Mouse (Mus musculus) stomach, embryonic 16.5 days (tissue): ENCODE measurements around the gene Coq5. TPM values are rescaled to one million over a fixed set of nuclear protein-coding genes. Genes with fewer than 3 reads are reported as not detected.
"Not testable (repeated sequence)": the region's sequence is repeated elsewhere in the genome, so short reads cannot be mapped to it uniquely, and the experiment has no call there.

ENCODE experiments used
- ATAC-seq: fragments of 200-750 bp; cut with Nextera tagmentation; 2 replicates; pipeline ENCODE4 v1.8.0; 2017; ENCODE audit warnings: moderate number of reproducible peaks, moderate TSS enrichment; ENCODE audit not compliant: insufficient read depth, low FRiP score
- H3K27ac ChIP-seq: fragments of 300-500 bp; sonication (generic); 2 replicates; pipeline ENCODE4 v1.5.1; 2014; ENCODE audit warnings: low read length
- H3K27me3 ChIP-seq: fragments of 300-500 bp; sonication (generic); 2 replicates; pipeline ENCODE4 v1.6.1; 2014; ENCODE audit warnings: low read length, control low read depth, mixed read lengths; ENCODE audit not compliant: control insufficient read depth, insufficient read depth
- H3K36me3 ChIP-seq: fragments of 300-500 bp; sonication (generic); 2 replicates; pipeline ENCODE4 v1.6.1; 2014; ENCODE audit warnings: low read length; ENCODE audit not compliant: control insufficient read depth, insufficient read depth
- H3K4me1 ChIP-seq: fragments of 300-500 bp; sonication (generic); 2 replicates; pipeline ENCODE4 v1.6.1; 2014; ENCODE audit warnings: low read length, control low read depth, mixed read lengths; ENCODE audit not compliant: control insufficient read depth, insufficient read depth
- H3K4me2 ChIP-seq: fragments of 300-500 bp; sonication (generic); 2 replicates; pipeline ENCODE4 v1.6.1; 2014; ENCODE audit warnings: low read depth, low read length, mixed read lengths
- H3K4me3 ChIP-seq: fragments of 300-500 bp; sonication (generic); replicated peaks from 2 replicates; pipeline ENCODE4 v1.5.1; 2014; ENCODE audit warnings: mild to moderate bottlenecking, low read length
- H3K9ac ChIP-seq: fragments of 300-500 bp; sonication (generic); 2 replicates; pipeline ENCODE4 v1.6.1; 2014; ENCODE audit warnings: low read length
- H3K9me3 ChIP-seq: fragments of 300-500 bp; sonication (generic); replicated peaks from 2 replicates; pipeline ENCODE4 v1.6.1; 2016; ENCODE audit warnings: low read length, control low read depth; ENCODE audit not compliant: control insufficient read depth
- WGBS: fragments of 180-500 bp; shearing (Covaris S2); extraction: QIAGEN DNeasy Blood & Tissue Kit; methylation state at CpG from one replicate; pipeline ENCODE4 v1.1.7; 2014; 5-methylcytosine and 5-hydroxymethylcytosine counted together
- polyA plus RNA-seq: library from polyadenylated mRNA; unstranded; fragments of >200 nt; fragmentation: Nextera tagmentation; extraction: Ambion mirVana; gene quantifications from 2 replicates; pipeline ENCODE4 v1.2.1, GENCODE M21; 2015

Gene Coq5
- polyA plus RNA-seq, 1 experiment from 2014 or later, result 49.2 TPM

- Histone ChIP-seq H3K36me3 (peaks cover 18% of the 10 kb centered on the region), H3K27me3 (no peaks in the 10 kb centered on the region)
Measured at GRCm38 (mm10) chr5:115296347-115296746, 16.9 kb downstream of the Coq5 start.

GRCm38 (mm10) chr5:115300035-115300744, 20.7 kb downstream of the Coq5 start:
- Histone ChIP-seq H3K9ac (peak overlapping the region; percentile 93), H3K9me3 (no peaks in the 10 kb centered on the region), H3K4me3 (peak overlapping the region; percentile 94), H3K36me3 (peaks cover 16% of the 10 kb centered on the region), H3K27me3 (no peaks in the 10 kb centered on the region), H3K4me2 (peak overlapping the region; percentile 86), H3K27ac (peak overlapping the region; percentile 96), H3K4me1 (peaks cover 32% of the 10 kb centered on the region)
- no peak; the same call in 1 of the 2 replicates for ATAC-seq
- under 1% methylated on average over 46 of the region's 46 CpGs for WGBS

More at GRCm38 (mm10) chr5:115296347-115296746, 16.9 kb downstream of the Coq5 start:
- Histone ChIP-seq H3K9ac (no peak overlapping the region), H3K4me3 (no peak overlapping the region), H3K9me3 (no peaks in the 10 kb centered on the region), H3K4me2 (no peak overlapping the region), H3K27ac (peak overlapping the region; percentile 70), H3K4me1 (peaks cover 27% of the 10 kb centered on the region)
- WGBS, result 62% methylated on average over 10 of the region's 10 CpGs
- no peak for ATAC-seq

GRCm38 (mm10) chr5:115300792-115301614, 21.5 kb downstream of the Coq5 start, which contains the start of gene Dynll1:
TSS of gene Dynll1 (minus strand) at chr5:115300999.
- under 1% methylated on average over 61 of the region's 66 CpGs for WGBS
- Histone ChIP-seq H3K9me3 (no peaks in the 10 kb centered on the region), H3K4me2 (peak within 1 kb of the TSS; percentile 86), H3K36me3 (peaks cover 14% of the 10 kb centered on the region), H3K4me1 (peaks cover 28% of the 10 kb centered on the region), H3K9ac (peak within 1 kb of the TSS; percentile 93), H3K27ac (peak within 1 kb of the TSS; percentile 96), H3K27me3 (no peaks in the 10 kb centered on the region), H3K4me3 (peak within 1 kb of the TSS; percentile 94)
- peak; percentile 97 for ATAC-seq

GRCm38 (mm10) chr5:115301615-115302014, 22.1 kb downstream of the Coq5 start:
- Histone ChIP-seq H3K4me1 (peaks cover 25% of the 10 kb centered on the region), H3K9ac (peak overlapping the region; percentile 74), H3K4me3 (peak overlapping the region; percentile 94), H3K27ac (peak overlapping the region; percentile 71), H3K27me3 (no peaks in the 10 kb centered on the region), H3K9me3 (no peaks in the 10 kb centered on the region), H3K36me3 (peaks cover 10% of the 10 kb centered on the region), H3K4me2 (peak overlapping the region; percentile 81)
- WGBS, result 17% methylated on average over 13 of the region's 13 CpGs
- ATAC-seq, result no peak

- not testable (repeated sequence) for H3K4me3 ChIP-seq, ATAC-seq, H3K9ac ChIP-seq, H3K9me3 ChIP-seq, H3K4me2 ChIP-seq, H3K27me3 ChIP-seq, H3K27ac ChIP-seq
- H3K36me3 ChIP-seq, result peaks cover 10% of the 10 kb centered on the region
- 70% methylated on average over 3 of the region's 7 CpGs for WGBS
- peaks cover 23% of the 10 kb centered on the region for H3K4me1 ChIP-seq
Measured at GRCm38 (mm10) chr5:115302190-115302589, 22.7 kb downstream of the Coq5 start.

- Histone ChIP-seq H3K4me1 (peaks cover 20% of the 10 kb centered on the region), H3K9me3 (no peaks in the 10 kb centered on the region), H3K27me3 (no peaks in the 10 kb centered on the region), H3K27ac (0 out of 2 replicates have a peak overlapping the region, but pooled peaks have one; percentile 67), H3K4me3 (no peak overlapping the region), H3K4me2 (no peak overlapping the region), H3K36me3 (no peaks in the 10 kb centered on the region), H3K9ac (no peak overlapping the region)
- ATAC-seq, result no peak
- WGBS, result 71% methylated on average over 4 of the region's 4 CpGs
Measured at GRCm38 (mm10) chr5:115312354-115312753, 32.9 kb downstream of the Coq5 start.

- H3K4me2 ChIP-seq, result no peak overlapping the region
- 56% methylated on average over 10 of the region's 10 CpGs for WGBS
Measured at GRCm38 (mm10) chr5:115312816-115313667, 33.6 kb downstream of the Coq5 start.

GRCm38 (mm10) chr5:115313668-115313943, 34.1 kb downstream of the Coq5 start:
- Histone ChIP-seq H3K36me3 (no peaks in the 10 kb centered on the region), H3K27me3 (no peaks in the 10 kb centered on the region), H3K4me3 (no peak overlapping the region), H3K4me1 (peaks cover 32% of the 10 kb centered on the region), H3K9me3 (no peaks in the 10 kb centered on the region), H3K9ac (no peak overlapping the region), H3K27ac (peak overlapping the region; percentile 67), H3K4me2 (no peak overlapping the region)
- WGBS, result 38% methylated on average over 5 of the region's 5 CpGs
- ATAC-seq, result no peak

More at GRCm38 (mm10) chr5:115312816-115313667, 33.6 kb downstream of the Coq5 start:
- no peak overlapping the region for H3K4me3 ChIP-seq
- no peaks in the 10 kb centered on the region for H3K9me3 ChIP-seq
- H3K27me3 ChIP-seq, result no peaks in the 10 kb centered on the region
- H3K4me1 ChIP-seq, result peaks cover 27% of the 10 kb centered on the region
- H3K36me3 ChIP-seq, result no peaks in the 10 kb centered on the region
- H3K9ac ChIP-seq, result no peak overlapping the region
- peak; percentile 30; the same call in 1 of the 2 replicates for ATAC-seq
- H3K27ac ChIP-seq, result peak overlapping the region; percentile 67
